Mouse (Mus musculus): Measurements from ENCODE around the gene Tmem253. TPM values are rescaled to one million over a fixed set of nuclear protein-coding genes. Genes with fewer than 3 reads are reported as not detected.

The Tmem253 gene
- polyA plus RNA-seq, 1 experiment from 2014 or later = 3.4 TPM

- ChIA-PET POLR2A (no interaction called here), CTCF (interaction anchor here (1.4 kb wide), 1 partner anchor 22 kb away, joined by 3 read pairs; no protein-coding TSS in a partner anchor)
- no peak for TF ChIP-seq CTCF (IDR thresholded peaks at IDR 0.05)
- no peak for DNase-seq (ENCODE audit: low read depth, low spot score)
- ATAC-seq = no peak
- no peaks in the 10 kb centered on the region for H3K27me3 ChIP-seq
- in situ Hi-C loops (cut with MboI; ENCODE audit: low pct_unique_long_range_greater_than_20kb) = no loop called here
Observed at GRCm38 (mm10) chr14:51988731-51989130, 26.7 kb upstream of the Tmem253 start.

GRCm38 (mm10) chr14:51989461-51989970 is 25.9 kb upstream of the Tmem253 start:
- ATAC-seq = no peak
- H3K27me3 ChIP-seq = no peaks in the 10 kb centered on the region
- no peak for DNase-seq (ENCODE audit: low read depth, low spot score)
- no peak for TF ChIP-seq CTCF (IDR thresholded peaks at IDR 0.05)
- in situ Hi-C loops (cut with MboI; ENCODE audit: low pct_unique_long_range_greater_than_20kb) = no loop called here
- POLR2A ChIA-PET = no interaction called here
- CTCF ChIA-PET = no interaction called here

- no peak for ATAC-seq
Observed at GRCm38 (mm10) chr14:51994453-51994852, 21.0 kb upstream of the Tmem253 start.

GRCm38 (mm10) chr14:51995219-51995871 is 20.1 kb upstream of the Tmem253 start:
- no peak for TF ChIP-seq CTCF (IDR thresholded peaks at IDR 0.05)
- no peak for ATAC-seq
- no peak for DNase-seq (ENCODE audit: low read depth, low spot score)
- ChIA-PET POLR2A (interaction anchor here (0.6 to 0.7 kb wide), 2 partner anchors 9 to 271 kb away, joined by 3 read pairs; no protein-coding TSS in a partner anchor), CTCF (no interaction called here)
- in situ Hi-C loops (cut with MboI; ENCODE audit: low pct_unique_long_range_greater_than_20kb) = no loop called here
- H3K27me3 ChIP-seq = no peaks in the 10 kb centered on the region

More at GRCm38 (mm10) chr14:51994453-51994852, 21.0 kb upstream of the Tmem253 start:
- in situ Hi-C loops (cut with MboI; ENCODE audit: low pct_unique_long_range_greater_than_20kb) = no loop called here
- POLR2A ChIA-PET = interaction anchor here (0.6 kb wide), 1 partner anchor 23 kb away, joined by 3 read pairs; no protein-coding TSS in a partner anchor
- no peak for TF ChIP-seq CTCF (IDR thresholded peaks at IDR 0.05)
- H3K27me3 ChIP-seq = no peaks in the 10 kb centered on the region
- no peak for DNase-seq (ENCODE audit: low read depth, low spot score)
- CTCF ChIA-PET = no interaction called here

GRCm38 (mm10) chr14:51996231-51996841 is 19.1 kb upstream of the Tmem253 start:
- in situ Hi-C loops (cut with MboI; ENCODE audit: low pct_unique_long_range_greater_than_20kb) = no loop called here
- no peak for DNase-seq (ENCODE audit: low read depth, low spot score)
- no peak for ATAC-seq
- H3K27me3 ChIP-seq = no peaks in the 10 kb centered on the region
- no peak for TF ChIP-seq CTCF (IDR thresholded peaks at IDR 0.05)
- CTCF ChIA-PET = interaction anchor here (1.4 to 1.5 kb wide), 2 partner anchors 13 to 14 kb away, joined by 3 read pairs; no protein-coding TSS in a partner anchor
- POLR2A ChIA-PET = no interaction called here

- no peaks in the 10 kb centered on the region for H3K27me3 ChIP-seq
- ATAC-seq (no peak), DNase-seq (ENCODE audit: low read depth, low spot score) (no peak)
- in situ Hi-C loops (cut with MboI; ENCODE audit: low pct_unique_long_range_greater_than_20kb) = no loop called here
- CTCF ChIA-PET = interaction anchor here (1.4 to 1.5 kb wide), 2 partner anchors 13 to 14 kb away, joined by 3 read pairs; no protein-coding TSS in a partner anchor
- POLR2A ChIA-PET = no interaction called here
- TF ChIP-seq CTCF (IDR thresholded peaks at IDR 0.05) = no peak
Observed at GRCm38 (mm10) chr14:51996866-51997265, 18.6 kb upstream of the Tmem253 start.

- POLR2A ChIA-PET = no interaction called here
- ATAC-seq (no peak), DNase-seq (ENCODE audit: low read depth, low spot score) (no peak)
- in situ Hi-C loops (cut with MboI; ENCODE audit: low pct_unique_long_range_greater_than_20kb) = no loop called here
- TF ChIP-seq CTCF (IDR thresholded peaks at IDR 0.05) = no peak
- no peaks in the 10 kb centered on the region for H3K27me3 ChIP-seq
- CTCF ChIA-PET = interaction anchor here (1.4 kb wide), 1 partner anchor 13 kb away, joined by 3 read pairs; no protein-coding TSS in a partner anchor
Observed at GRCm38 (mm10) chr14:51997483-51997882, 18.0 kb upstream of the Tmem253 start.

- in situ Hi-C loops (cut with MboI; ENCODE audit: low pct_unique_long_range_greater_than_20kb) = no loop called here
- no peak for TF ChIP-seq CTCF (IDR thresholded peaks at IDR 0.05)
- DNase-seq (ENCODE audit: low read depth, low spot score) = no peak
- ATAC-seq = no peak
- ChIA-PET POLR2A (interaction anchor here (0.6 to 1.4 kb wide), 2 partner anchors 9 to 15 kb away, joined by 3 to 5 read pairs; no protein-coding TSS in a partner anchor), CTCF (no interaction called here)
- no peaks in the 10 kb centered on the region for H3K27me3 ChIP-seq
Observed at GRCm38 (mm10) chr14:52003981-52004495, 11.4 kb upstream of the Tmem253 start.

- DNase-seq (ENCODE audit: low read depth, low spot score) (no peak), ATAC-seq (no peak)
- in situ Hi-C loops (cut with MboI; ENCODE audit: low pct_unique_long_range_greater_than_20kb) = no loop called here
- TF ChIP-seq CTCF (IDR thresholded peaks at IDR 0.05) = no peak
- H3K27me3 ChIP-seq = no peaks in the 10 kb centered on the region
- ChIA-PET CTCF (interaction anchor here (0.8 to 2.3 kb wide), 2 partner anchors 13 to 17 kb away, joined by 3 to 7 read pairs; no protein-coding TSS in a partner anchor), POLR2A (interaction anchor here (1.4 kb wide), 1 partner anchor 13 kb away, joined by 5 read pairs; no protein-coding TSS in a partner anchor)
Observed at GRCm38 (mm10) chr14:52005141-52005540, 10.3 kb upstream of the Tmem253 start.

GRCm38 (mm10) chr14:52005616-52006015 is 9.8 kb upstream of the Tmem253 start:
- in situ Hi-C loops (cut with MboI; ENCODE audit: low pct_unique_long_range_greater_than_20kb) = no loop called here
- ChIA-PET CTCF (interaction anchor here (2.3 kb wide), 1 partner anchor 13 kb away, joined by 7 read pairs; no protein-coding TSS in a partner anchor), POLR2A (interaction anchor here (1.4 kb wide), 1 partner anchor 13 kb away, joined by 5 read pairs; no protein-coding TSS in a partner anchor)
- no peaks in the 10 kb centered on the region for H3K27me3 ChIP-seq
- TF ChIP-seq CTCF (IDR thresholded peaks at IDR 0.05) = no peak
- no peak for ATAC-seq
- DNase-seq (ENCODE audit: low read depth, low spot score) = no peak

Data from Patski (cell line).